ENCODE assay signal across 19 mouse cellular contexts in genomic region chr3:55598681-55599080, GRCm38 (mm10).
"Had no signal": no experiment of that assay in that cellular context is flagged by ENCODE, and none has a peak within 500 bp of the region (broad histone marks: within the 10 kb centered on the region; RNA-seq: fewer than 3 reads in every experiment).

No protein-coding gene starts in this region.

- H3K36me3 ChIP-seq: liver, embryonic 13.5 days; neural tube, embryonic 12.5 days; neural tube, embryonic 15.5 days had no signal

- H3K4me2 ChIP-seq: liver, embryonic 13.5 days; midbrain, embryonic 11.5 days; neural tube, embryonic 12.5 days; neural tube, embryonic 15.5 days had no signal

- H3K9ac ChIP-seq: liver, embryonic 13.5 days; neural tube, embryonic 12.5 days; neural tube, embryonic 15.5 days had no signal

- H3K4me3 ChIP-seq: left cerebral cortex, adult 2 months; liver, embryonic 13.5 days; neural tube, embryonic 12.5 days; neural tube, embryonic 15.5 days had no signal

- H3K4me1 ChIP-seq: liver, embryonic 13.5 days; neural tube, embryonic 12.5 days had no signal

- H3K9me3 ChIP-seq: liver, embryonic 13.5 days; neural tube, embryonic 12.5 days; neural tube, embryonic 15.5 days had no signal

- DNase-seq: kidney, adult 2 months; kidney, postnatal 25 days; layer of hippocampus, postnatal 36 days; liver, embryonic 13.5 days; lung, adult 2 months; lung, postnatal 14 days; lung, postnatal 4 days; midbrain, embryonic 14.5 days; right cerebral cortex, adult 18-20 months; right cerebral cortex, postnatal 14 days; spleen, adult 18-20 months; thymus, adult 18-20 months; thymus, postnatal 36 days had no signal

- H3K27me3 ChIP-seq: liver, embryonic 13.5 days; neural tube, embryonic 12.5 days; neural tube, embryonic 15.5 days had no signal

- ATAC-seq: intestine, postnatal 0 days had no signal

- H3K27ac ChIP-seq: kidney, postnatal 0 days; left cerebral cortex, adult 2 months; liver, embryonic 13.5 days; neural tube, embryonic 12.5 days had no signal
